Mouse (Mus musculus): ENCODE data around the gene Hist1h2be.
"Not testable (repeated sequence)": the region's sequence is repeated elsewhere in the genome, so short reads cannot be mapped to it uniquely, and the experiment has no call there.

Hist1h2be gene

DNA sequence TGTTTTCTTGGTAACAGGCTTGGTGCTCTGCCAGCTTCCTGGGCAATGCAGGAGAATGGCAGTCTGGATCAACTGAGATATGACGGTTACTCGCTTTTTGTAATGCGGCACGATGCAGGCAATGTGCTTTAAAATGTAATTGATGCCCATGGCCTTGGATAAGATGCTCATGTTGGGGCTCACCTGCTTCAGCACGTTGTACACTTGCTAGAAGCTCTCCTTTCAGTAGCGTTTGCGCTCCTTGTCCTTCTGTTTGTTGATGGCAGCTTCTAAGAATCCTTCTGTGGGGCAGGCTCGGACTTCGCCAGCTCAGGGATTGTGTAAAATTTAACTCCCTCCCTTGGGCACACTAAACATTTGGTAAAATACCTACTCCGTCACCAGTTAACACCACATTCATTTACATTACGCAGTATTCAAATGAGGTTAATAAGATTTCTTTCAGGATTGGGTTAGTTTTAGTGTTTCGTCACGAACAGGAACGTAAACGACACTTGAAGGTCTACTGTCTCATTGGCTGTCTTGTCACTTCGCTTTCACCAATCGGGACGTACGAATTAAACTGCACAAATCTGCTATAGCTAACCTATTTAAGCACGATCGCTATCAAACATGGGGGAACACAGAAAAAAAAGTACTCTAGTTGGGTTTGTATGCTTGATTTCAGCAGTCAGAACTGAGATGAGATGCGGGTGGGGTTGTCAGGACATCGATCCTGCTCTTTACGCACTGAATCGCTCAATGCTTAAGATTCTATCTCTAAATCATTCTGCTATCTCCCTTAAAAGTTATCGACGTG is at the start of gene Hist1h2be:
Hist1h2be (minus strand) TSS at position 392 of the 799 bp plus-strand sequence.
- peak; percentile 87 for DNase-seq

DNA sequence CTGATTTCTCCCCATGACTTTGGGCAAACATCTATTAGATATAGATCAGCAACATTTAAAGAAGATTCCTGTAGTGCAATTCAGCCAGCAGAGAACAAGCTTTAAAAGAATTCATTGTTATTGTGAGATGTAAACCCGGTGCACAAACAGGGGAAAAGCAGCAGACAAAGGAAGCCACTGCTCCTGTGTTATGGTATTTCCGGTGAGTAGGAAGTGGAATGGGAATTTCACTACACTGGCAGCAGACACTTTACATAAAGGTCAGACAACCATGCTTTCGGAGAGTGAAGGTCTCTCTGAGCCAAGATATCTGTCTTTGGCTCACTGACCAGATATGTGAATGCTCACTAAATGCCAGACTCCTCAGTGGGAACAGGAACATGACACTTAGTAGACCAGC is 41.6 kb upstream of the Hist1h2be start:
- no peak for DNase-seq

DNA sequence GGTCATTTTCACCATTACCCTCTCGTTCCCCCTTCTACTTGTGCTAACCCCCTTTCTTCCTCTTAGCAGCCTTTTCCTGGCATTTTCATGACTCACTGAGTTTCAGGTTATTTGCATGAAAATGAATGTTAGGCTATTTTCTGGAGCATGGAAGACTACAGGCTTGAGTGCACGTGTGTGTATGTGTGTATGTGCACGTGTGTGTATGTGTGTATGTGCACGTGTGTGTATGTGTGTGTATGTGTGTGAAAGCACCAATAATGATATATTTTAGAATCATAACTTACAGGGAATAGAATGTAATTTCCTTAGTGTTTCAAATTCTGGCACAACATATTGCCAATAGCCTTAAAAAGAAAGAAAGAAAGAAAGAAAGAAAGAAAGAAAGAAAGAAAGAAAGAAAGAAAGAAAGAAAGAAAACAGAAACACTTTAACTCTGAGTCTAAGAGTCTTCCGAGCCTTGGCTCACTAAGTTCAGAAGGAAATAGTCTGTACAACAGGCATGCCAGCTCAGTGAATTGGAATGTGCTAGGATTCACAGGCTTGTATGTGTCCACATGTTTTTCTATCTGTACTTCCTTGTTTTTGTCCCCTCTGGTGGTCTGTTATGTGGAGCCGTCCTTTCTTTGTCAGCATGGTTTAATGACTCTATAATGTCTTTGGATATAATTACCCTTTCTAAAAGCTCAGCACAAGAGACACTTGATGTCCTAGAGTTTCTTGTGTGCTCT is 38.9 kb upstream of the Hist1h2be start:
- no peak for DNase-seq

DNA sequence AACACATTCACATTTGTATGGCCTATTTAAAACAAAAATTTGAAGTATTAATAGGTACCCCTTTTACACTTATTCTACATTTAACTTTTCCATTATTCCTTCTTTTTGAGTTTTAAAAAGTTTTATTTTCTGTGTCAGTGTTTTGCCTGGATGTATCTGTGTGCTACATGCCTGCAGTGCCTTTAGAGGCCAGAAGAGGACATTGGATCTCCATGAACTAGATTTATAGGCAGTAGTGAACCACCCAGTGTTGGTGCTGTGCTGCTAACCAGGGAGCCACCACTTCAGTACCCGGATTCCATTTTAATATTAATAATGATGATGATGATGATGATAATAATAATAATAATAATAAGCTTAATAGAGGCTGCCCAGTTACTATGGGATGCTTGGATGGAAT is 9.7 kb upstream of the Hist1h2be start:
- DNase-seq, result no peak

DNA sequence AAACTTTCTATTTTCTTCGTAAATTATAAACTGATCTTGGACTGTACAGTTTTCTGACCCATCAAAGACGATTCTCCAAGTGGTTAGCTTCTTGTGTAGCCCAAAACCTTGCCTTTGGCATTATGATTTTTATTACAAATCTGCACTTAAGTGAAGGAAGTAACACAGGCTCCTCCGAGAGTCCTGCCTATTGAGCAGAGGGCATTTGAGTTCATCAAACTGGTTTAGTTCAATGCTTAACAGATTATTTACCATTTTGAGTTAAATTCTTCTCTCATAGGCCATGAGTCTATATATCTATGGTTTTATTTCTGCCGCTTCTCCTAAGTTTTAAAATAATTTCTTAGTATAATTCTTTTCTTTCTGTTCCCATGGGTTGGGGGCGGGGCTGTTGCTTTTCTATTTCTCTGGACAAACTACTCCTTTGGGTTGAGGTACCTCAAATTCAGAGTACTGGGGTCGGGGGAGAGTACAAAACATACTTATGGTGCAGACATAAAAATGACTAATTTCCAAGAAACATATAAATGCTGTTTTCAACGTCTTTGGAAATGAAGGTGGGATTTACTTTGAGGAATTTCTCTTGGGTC is 2.0 kb upstream of the Hist1h2be start:
- peak; percentile 34 for DNase-seq

DNA sequence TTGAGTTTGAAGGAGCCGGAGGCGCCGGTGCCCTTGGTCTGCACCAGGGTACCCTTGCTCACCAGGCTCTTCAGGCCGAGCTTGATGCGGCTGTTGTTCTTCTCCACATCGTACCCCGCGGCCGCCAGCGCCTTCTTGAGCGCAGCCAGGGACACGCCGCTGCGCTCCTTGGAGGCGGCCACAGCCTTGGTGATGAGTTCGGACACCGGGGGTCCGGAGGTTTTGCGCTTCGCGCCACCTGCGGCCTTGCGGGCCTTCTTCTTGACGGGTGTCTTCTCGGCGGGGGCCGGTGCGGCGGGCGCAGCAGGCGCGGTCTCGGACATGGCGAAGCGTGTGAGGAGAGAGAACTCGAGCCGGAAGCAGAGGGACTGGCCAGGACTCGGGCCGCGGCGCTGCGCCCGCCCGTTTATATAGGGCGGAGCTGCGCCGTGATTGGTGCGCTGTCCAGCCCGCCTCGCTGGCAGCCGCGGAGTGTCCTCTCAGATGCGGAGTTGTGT is 1.3 kb upstream of the Hist1h2be start, which contains the start of gene Hist1h1e:
Hist1h1e (minus strand) TSS at position 384 of the 497 bp plus-strand sequence.
- peak; percentile 92 for DNase-seq

DNA sequence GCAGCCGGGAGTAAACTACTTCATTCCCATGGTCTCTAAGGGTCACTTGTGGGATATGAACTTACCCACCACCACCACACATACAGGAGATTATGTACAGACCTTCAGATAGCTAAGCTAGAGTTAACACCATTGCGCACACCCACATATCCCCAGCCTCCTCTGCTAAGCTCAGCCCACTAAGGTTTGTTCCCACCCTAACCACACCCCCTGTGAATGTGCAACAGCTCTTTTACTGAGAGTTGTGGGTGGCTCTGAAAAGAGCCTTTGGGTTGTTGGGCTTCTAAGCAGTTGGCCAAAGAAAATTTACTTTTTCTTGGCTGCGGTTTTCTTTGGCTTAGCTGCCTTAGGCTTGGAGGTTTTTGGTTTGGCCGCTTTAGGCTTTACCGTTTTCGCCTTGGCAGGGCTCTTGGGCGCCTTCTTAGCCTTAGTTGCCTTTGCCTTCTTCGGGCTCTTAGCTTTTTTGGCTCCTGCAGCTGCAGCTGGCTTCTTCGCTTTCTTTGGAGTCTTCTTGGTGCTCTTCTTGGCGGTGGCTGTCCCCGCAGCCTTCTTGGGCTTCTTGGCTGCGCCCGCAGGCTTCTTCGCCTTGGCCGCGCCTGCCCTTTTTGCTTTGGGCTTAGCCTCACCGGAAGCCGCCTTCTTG is 729 bp upstream of the Hist1h2be start:
- peak; percentile 82 for DNase-seq

DNA sequence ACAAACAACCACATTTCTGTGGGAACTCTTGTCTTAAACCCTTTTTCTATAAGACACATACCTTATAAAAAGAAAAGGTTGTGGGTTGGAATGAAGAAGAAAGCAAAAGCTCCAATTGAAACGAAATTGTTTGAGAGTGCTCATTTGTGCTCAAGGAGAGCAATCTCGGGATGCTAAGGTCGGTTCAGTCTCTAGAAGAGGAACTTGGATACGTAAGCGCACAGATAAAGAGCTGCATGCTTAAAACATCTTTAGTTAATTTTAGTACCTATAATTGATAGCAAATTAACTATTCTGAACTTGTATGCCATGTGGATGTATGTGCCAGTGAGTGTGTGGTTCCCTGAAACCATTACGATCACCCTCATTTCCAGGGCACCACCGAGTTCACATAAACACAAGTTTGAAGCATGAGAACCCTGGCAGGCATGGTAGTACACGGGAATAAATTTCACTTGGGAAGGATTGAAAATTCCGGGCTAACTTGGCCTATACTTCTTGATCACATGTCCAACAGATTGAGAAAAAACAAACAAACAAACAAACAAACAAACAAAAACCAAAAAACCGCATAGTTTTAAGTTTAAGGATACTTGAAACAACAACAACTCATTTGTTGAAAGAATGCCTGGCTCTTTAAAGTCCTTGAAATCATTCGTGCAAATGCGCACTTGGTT is 730 bp downstream of the Hist1h2be start:
- peak; percentile 33 for DNase-seq

DNA sequence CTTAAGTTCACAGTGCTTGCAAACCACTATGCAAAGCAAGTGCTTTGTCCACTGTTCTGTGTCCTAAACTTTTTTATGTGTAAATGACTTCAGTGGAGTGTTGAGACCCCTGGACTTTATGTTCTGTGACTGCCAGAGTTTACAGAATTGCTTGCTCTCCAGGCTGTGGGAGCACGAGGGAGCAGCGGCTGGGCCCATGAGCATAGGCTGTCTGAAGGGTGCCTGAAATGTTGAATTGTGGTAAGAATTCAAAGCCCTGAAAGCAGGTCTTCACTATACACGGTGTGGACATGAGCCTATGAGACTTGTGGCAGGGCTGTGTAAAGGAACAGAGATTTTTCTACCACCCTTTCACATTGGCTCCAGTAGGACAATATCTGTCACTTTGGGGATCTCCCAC is 9.3 kb downstream of the Hist1h2be start:
- no peak for DNase-seq

DNA sequence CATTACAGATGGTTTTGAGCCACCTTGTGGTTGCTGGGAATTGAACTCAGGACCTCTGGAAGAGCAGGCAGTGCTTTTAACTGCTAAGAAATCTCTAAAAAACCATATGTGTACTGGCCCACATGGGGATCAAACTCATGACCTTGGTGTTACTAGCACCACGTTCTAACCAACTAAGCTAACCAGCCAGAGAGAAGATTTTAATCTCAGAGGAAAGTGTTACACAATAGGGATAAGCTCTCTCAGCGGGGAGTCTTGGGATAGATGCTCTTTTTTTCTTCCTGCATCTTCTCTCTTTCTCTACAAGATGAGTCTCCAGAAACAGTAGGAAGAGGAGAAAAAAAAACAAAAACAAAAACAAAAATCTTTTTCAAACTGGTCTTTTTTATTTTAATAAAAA is 10.5 kb downstream of the Hist1h2be start:
- no peak for DNase-seq

DNA sequence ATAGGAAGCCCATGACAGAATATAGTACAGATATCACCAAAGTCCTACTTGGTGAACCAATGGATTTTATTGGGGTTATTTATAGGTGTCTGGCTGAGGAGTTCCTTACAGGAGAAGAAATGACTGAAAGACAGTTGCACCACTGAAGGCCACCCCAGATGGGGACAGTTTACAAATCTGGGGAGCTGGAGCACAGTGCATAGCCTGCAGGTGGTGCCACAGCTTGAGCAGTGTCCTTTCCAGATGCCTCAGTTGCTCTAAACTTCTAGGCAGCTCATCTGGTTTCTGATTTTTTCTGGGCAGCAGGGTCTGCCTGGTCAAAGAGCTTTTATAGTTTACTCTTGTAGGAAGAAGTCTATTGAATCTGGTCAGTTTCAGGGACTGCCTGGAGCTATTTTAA is 11.1 kb downstream of the Hist1h2be start:
- no peak for DNase-seq

DNA sequence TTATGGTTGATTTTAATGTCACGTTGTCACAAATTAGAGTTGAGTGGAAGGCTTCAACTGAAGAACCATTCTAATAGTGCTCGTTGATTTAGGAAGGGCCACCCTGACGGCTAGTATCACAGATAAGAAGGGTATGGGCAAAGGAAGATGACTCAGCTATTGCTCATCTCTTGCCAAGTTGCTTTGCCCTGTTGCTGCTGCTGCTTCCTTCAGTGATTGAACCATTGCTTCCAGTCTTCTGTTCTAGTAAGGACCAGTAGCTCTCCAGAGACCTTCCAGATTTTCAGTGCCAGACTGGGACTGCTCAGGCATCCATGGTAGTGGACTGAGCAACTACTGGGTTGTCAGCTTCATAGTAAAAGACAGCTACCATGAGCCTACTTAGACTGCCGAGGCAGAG is 11.7 kb downstream of the Hist1h2be start:
- DNase-seq, result no peak

DNA sequence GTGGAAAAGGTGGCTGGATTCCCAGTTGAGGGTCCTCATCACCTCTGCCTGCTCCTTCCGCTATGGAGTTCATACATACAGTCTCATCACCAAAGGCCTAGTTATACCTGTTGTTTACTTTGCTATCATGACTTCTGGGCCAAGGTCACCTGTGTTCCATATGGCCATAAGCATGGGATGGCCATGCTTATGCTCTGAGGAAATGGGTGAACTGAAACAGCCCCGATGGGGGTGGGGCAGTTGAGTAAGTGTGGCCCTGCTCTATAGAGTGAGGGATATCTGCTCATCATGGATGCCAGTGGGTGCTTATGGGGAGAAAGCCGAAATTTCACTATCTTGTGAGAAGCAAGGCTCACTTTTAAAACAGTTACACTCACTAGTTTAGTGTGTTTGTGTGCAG is 15.9 kb downstream of the Hist1h2be start:
- DNase-seq, result no peak

DNA sequence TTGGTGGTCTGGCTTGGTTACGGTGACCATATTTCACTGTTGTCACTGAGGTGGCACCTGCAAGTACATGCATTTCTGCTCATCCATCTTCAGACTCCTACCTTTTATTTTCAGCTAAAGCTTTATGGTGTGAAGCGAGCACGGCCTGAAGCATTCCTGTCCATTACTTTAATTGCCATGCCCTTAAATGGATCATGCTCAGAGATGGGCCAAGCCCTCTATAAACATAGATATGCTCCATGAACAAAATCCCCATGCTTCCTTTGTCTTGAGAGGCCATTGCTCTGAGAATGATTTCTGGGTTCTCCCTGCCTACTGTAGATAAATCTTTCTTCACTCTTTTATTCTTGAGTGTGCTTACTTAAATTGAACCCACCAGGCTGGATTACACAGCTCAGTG is 16.5 kb downstream of the Hist1h2be start:
- DNase-seq, result no peak

DNA sequence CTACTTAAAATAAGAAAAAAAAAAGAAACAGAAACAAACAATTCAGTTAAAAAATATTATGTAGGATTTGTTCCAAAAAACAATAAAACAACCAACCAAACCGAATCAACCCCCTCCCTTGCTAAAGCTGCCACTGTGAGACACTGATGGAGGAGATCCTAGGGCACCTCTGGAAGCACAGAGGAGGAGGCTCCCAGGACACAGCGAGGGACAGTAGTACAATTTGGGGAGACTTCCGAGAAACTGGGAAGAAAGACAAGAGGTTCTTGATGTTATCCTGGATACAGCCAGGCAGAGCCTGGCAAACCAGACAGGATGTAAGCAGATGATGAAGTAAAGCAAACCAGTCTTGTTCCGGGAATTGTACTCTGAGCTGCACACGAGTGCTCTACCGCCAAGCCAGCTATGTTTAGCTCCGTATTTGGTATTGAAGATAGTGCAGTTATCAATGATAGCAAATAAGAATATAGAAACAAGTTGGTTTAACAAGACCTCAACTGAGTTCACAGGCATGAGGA is 17.7 kb downstream of the Hist1h2be start:
- DNase-seq, result no peak

DNA sequence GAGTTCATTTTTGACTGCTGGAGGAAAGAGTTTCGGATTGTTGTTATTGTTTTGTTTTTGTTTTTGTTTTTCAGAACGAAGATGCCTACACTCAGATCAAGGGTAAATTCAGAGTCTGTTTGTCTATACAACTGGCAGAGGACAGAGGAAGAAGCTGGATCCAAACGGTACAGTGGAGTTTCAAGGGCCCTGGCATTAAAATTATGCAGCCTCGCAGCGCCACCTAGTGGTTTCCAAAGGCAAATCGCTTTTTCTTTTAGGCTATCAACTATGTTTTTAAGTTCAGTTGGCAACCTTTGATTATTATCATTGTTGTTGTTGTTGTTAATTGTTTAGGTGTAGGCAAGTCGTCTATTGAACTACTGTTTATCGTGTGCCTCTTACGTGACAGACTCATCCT is 23.0 kb downstream of the Hist1h2be start:
- peak; percentile 60 for DNase-seq

DNA sequence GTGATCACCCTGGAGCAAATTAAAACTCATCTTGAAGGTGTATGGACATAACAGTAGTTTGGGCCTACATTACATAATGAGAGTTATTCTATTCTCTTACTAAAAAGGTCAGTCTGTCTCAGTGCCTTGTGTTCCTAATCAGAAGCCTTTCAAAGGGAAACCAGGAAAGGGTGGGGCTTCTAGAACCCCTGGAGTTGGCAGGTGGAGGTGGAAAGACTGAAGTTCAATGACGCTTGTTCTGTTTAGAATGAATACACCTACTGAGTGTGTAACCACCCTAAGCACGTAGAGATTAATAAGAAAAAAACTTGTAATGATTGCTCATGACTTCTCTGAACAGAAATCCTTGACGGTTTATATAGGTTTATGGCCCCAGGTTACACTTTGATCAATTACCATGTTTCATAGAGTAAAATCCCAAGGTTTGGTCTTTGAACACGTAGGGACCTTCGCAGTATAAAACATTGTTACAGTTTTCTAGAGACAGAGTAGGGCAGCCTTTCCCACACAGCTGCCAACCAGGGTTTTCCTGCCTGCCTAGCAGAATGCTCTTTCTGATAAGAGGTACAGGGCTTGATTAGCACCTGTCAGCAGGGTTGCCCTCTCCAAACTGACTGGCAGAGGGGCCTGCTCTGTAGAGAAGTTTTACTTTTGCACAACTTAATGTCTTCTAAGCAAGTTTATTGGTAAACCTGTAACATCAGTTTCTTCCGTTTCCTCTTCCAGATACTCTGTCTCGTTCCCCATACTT is 25.1 kb downstream of the Hist1h2be start:
- no peak for DNase-seq

DNA sequence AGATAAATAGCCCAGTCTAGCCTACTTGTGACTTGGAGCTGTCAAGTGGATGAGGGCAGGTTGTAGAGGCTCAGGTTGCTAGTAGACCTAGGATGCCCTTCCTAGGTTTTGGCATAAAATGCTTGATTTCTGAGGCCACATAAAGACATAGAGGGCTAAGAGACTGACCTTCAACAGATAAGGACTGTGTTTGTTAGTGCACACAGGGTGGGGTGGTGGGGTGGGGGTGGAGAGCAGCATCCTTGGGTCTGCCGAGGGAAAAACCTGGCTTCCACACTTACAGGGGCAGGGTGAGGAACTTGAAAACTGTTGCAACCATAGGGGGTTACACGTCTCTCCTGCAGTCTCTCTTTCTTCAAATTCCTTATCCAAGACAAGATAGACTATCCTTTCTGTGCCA is 25.7 kb downstream of the Hist1h2be start:
- no peak for DNase-seq

DNA sequence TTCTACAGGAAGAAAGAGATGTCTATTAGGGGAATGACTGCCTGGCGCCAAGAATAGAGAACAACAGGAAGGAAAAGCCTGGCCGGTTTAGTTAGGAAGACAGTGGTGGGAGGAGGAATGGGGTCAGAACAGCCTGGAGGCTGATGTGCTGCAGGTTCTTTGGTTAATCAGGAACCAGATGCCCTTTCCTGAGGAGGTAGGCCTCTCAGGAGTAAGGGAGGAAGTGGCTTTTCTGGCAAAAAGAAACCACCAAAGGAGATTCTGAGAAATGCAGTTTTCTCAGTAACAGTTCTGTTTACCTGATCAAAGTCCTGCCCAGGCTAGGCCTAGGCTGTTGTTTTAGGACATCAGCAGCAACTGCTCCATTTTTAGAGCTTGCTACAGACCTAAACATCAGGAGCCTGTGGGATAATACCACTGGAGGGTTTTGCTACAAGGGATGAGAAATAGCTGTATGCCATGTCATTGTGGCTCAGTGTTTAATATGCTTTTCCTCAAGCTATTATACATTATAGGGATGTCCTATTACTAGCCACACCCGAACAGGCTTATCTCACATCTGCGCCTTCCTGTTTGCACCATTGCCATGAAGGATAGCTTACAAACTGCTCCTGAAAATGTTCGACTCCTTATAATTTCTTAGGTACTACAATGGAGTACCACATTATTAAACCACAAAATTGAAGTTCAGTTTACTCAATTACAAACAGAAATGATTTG is 27.7 kb downstream of the Hist1h2be start:
- DNase-seq, result no peak

DNA sequence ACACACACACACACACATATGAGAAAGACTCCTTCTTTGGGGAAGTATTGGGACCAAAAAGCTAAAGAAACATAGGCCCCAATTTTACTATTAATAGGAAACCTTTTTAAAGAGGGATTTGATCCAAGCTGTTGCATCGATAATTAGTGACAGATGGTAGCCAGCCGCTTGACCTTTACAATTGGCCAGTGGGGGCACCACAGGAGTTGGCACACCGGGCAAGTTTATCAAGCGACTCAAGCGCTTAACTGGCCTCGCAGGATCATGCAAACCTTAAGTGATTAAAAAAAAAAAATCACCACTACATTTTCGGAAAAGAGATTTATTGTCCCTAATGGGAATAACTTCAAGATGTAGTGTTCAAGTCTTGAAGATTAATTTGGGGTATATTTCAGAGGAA is 28.3 kb downstream of the Hist1h2be start:
- DNase-seq, result peak; percentile 70

DNA sequence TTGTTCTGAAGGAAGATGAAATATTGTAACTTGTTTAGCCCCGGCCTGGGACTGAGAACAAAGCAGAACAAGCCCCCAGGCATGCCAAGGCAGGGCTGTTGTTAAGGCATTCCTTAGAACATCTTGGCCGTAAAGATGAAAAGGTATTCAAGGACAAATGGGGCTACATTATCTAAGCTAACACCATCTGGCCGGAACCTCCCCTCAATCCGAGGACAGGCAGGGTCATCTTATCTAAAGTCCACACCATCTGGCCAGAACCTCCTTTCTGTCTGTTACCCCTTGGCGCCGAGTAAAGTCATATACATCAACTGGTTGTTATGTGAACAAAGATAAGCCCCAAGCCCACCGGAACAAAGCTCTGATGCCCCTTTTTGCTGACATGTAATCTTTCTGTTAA is 29.0 kb downstream of the Hist1h2be start:
- not testable (repeated sequence) for DNase-seq
